Comparison of ENCODE assay signal across 16 mouse cellular contexts in genomic region chr2:139467726-139468125, GRCm38 (mm10). TPM values are rescaled to one million over a fixed set of nuclear protein-coding genes. Genes with fewer than 3 reads are reported as not detected.
"Had no signal": no experiment of that assay in that cellular context is flagged by ENCODE, and none has a peak within 500 bp of the region (broad histone marks: within the 10 kb centered on the region; RNA-seq: fewer than 3 reads in every experiment).

No protein-coding gene starts in this region.

- H3K27ac ChIP-seq: layer of hippocampus, adult 2 months; liver, embryonic 15.5 days; midbrain, embryonic 10.5 days; neural tube, embryonic 13.5 days had no signal

- H3K4me2 ChIP-seq: liver, embryonic 11.5 days; liver, embryonic 15.5 days; neural tube, embryonic 13.5 days had no signal

- DNase-seq: kidney, adult 9 months; lung, adult 2 months; lung, postnatal 36 days; midbrain, embryonic 14.5 days; retina, postnatal 1 day; right cerebral cortex, postnatal 4 days; spleen, adult 18-20 months; thymus, postnatal 36 days had no signal

- H3K4me1 ChIP-seq: liver, embryonic 15.5 days; midbrain, embryonic 10.5 days; neural tube, embryonic 13.5 days had no signal

- H3K9me3 ChIP-seq: liver, embryonic 15.5 days; midbrain, embryonic 10.5 days; neural tube, embryonic 13.5 days had no signal

- ATAC-seq: intestine, postnatal 0 days; lung, postnatal 0 days had no signal

- H3K36me3 ChIP-seq: liver, embryonic 15.5 days; midbrain, embryonic 10.5 days; neural tube, embryonic 13.5 days had no signal

- H3K9ac ChIP-seq: liver, embryonic 15.5 days; neural tube, embryonic 13.5 days had no signal

- H3K4me3 ChIP-seq: layer of hippocampus, adult 2 months; liver, embryonic 15.5 days; midbrain, embryonic 10.5 days; myocyte; neural tube, embryonic 13.5 days had no signal

- H3K27me3 ChIP-seq: liver, embryonic 15.5 days; neural tube, embryonic 13.5 days had no signal

RNA-seq across cellular contexts. Expression of gene Sptlc3, which starts 26.0 kb away (rescaled TPM):
- polyA plus RNA-seq: intestine, postnatal 0 days; liver, embryonic 11.5 days; liver, embryonic 15.5 days; midbrain, embryonic 10.5 days; midbrain, embryonic 14.5 days; myocyte had no signal
